Mouse (Mus musculus) heart, postnatal 0 days (tissue): ENCODE measurements at regions not wholly inside any gene's neighbourhood (a gene's known extent, or its start where the extent isn't known, plus 50 kb on each side); places are given as distances from the start of the nearest gene placed in this dataset.

Experiments used
- CTCF ChIP-seq: IDR thresholded peaks from 2 replicates; pipeline ENCODE4 v1.5.1; 2016; ENCODE audit warnings: antibody characterized with exemption, control low read depth, low read depth
- EP300 ChIP-seq: IDR thresholded peaks from 2 replicates; pipeline ENCODE4 v1.6.1; 2016; ENCODE audit warnings: antibody characterized with exemption, low read depth

- no peak for TF ChIP-seq CTCF
- TF ChIP-seq EP300 = no peak
Measured at GRCm38 (mm10) chr7:144994229-144994628, 54.5 kb upstream of the Ccnd1 start.
